Mouse (Mus musculus) liver, embryonic 14.5 days (tissue): Measurements from ENCODE around the gene Edem3. TPM values are rescaled to one million over a fixed set of nuclear protein-coding genes. Genes with fewer than 3 reads are reported as not detected.
A peak's percentile ranks its signal among the peaks of the same experiment; 100 is the strongest.
"Not testable (repeated sequence)": the region's sequence is repeated elsewhere in the genome, so short reads cannot be mapped to it uniquely, and the experiment has no call there.

Experiments
- ATAC-seq: fragments of 200-750 bp; cut with Nextera tagmentation; 2 replicates; pipeline ENCODE4 v1.8.0; 2017; ENCODE audit warnings: moderate number of reproducible peaks, mild to moderate bottlenecking, moderate library complexity; ENCODE audit not compliant: insufficient read depth
- DNase-seq, 3 experiments: peaks; one replicate each; pipeline ENCODE4 v3.0.0-alpha.2; 2012 to 2013; ENCODE audit warnings: low read depth in 3 of 3, low spot score in 3 of 3
- H3K27ac ChIP-seq: fragments of 300-500 bp; sonication (generic); 2 replicates; pipeline ENCODE4 v1.5.1; 2014; ENCODE audit warnings: moderate library complexity, mild to moderate bottlenecking, control low read depth, inconsistent platforms
- H3K27me3 ChIP-seq: fragments of 300-500 bp; sonication (generic); 2 replicates; pipeline ENCODE4 v1.6.1; 2014; ENCODE audit warnings: mild to moderate bottlenecking, low read length, moderate library complexity; ENCODE audit not compliant: control insufficient read depth, insufficient read depth
- H3K36me3 ChIP-seq: fragments of 300-500 bp; sonication (generic); replicated peaks from 2 replicates; pipeline ENCODE4 v1.6.1; 2014; ENCODE audit warnings: low read depth; ENCODE audit not compliant: control insufficient read depth, insufficient read depth
- H3K4me1 ChIP-seq, 2 experiments: fragments of 200-500 bp in 1 of 2; fragments of 300-500 bp in 1 of 2; sonication (generic) in 1 of 2; replicated peaks; 2 replicates each; pipeline ENCODE4 v1.6.1; 2012 to 2014; ENCODE audit warnings: antibody characterized with exemption in 1 of 2, inconsistent platforms in 1 of 2, low read length in 1 of 2; ENCODE audit not compliant: control insufficient read depth in 2 of 2, insufficient read depth in 2 of 2
- H3K4me2 ChIP-seq: fragments of 300-500 bp; sonication (generic); 2 replicates; pipeline ENCODE4 v1.6.1; 2014; ENCODE audit warnings: low read depth, mild to moderate bottlenecking, control low read depth, moderate library complexity
- H3K4me3 ChIP-seq, 2 experiments: fragments of 200-500 bp in 1 of 2; fragments of 300-500 bp in 1 of 2; sonication (generic) in 1 of 2; 2 replicates each; pipeline ENCODE4 v1.5.1; 2012 to 2014; ENCODE audit warnings: low read depth in 2 of 2, low read length in 2 of 2, mild to moderate bottlenecking in 2 of 2, control low read depth in 1 of 2, inconsistent platforms in 1 of 2, moderate library complexity in 1 of 2; ENCODE audit not compliant: insufficient read depth in 1 of 2
- H3K9ac ChIP-seq: fragments of 300-500 bp; sonication (generic); replicated peaks from 2 replicates; pipeline ENCODE4 v1.6.1; 2014; ENCODE audit warnings: mild to moderate bottlenecking, control low read depth, moderate library complexity
- H3K9me3 ChIP-seq: fragments of 300-500 bp; sonication (generic); 2 replicates; pipeline ENCODE4 v1.6.1; 2016; ENCODE audit warnings: low read length, mixed read lengths; ENCODE audit not compliant: control insufficient read depth
- CTCF ChIP-seq: IDR thresholded peaks from 2 replicates; pipeline ENCODE4 v1.5.1; 2016; ENCODE audit warnings: antibody characterized with exemption, low read depth, control low read depth
- EP300 ChIP-seq: IDR thresholded peaks from 2 replicates; pipeline ENCODE4 v1.6.1; 2016; ENCODE audit warnings: antibody characterized with exemption, low read depth
- WGBS: fragments of 180-500 bp; shearing (Covaris S2); extraction: QIAGEN DNeasy Blood & Tissue Kit; methylation state at CpG from one replicate; pipeline ENCODE4 v1.1.7; 2014; ENCODE audit not compliant: insufficient replicate concordance; 5-methylcytosine and 5-hydroxymethylcytosine counted together
- polyA plus RNA-seq, 2 experiments: library from polyadenylated mRNA; depleted of rRNA in 1 of 2; stranded (reverse) in 1 of 2; unstranded in 1 of 2; fragments of >200 nt; fragmentation: Nextera tagmentation in 1 of 2; extraction: Ambion mirVana in 1 of 2; gene quantifications; 2 replicates each; pipeline versions ENCODE4 v1.2.1 to v1.2.3; 2012 to 2014

Edem3 gene
- polyA plus RNA-seq, 2 experiments = 4.3 to 6.1 TPM

- H3K4me3 ChIP-seq = no peak overlapping the region
- H3K4me2 ChIP-seq = peak overlapping the region; percentile 34
- no peak overlapping the region for H3K9ac ChIP-seq
- TF ChIP-seq CTCF = no peak
- peak; percentile 86 for TF ChIP-seq EP300
- no peaks in the 10 kb centered on the region for H3K36me3 ChIP-seq
- no peaks in the 10 kb centered on the region for H3K27me3 ChIP-seq
- H3K9me3 ChIP-seq = no peaks in the 10 kb centered on the region
- no peak overlapping the region for H3K27ac ChIP-seq
- WGBS = 10% methylated on average over 7 of the region's 7 CpGs
- ATAC-seq = peak; percentile 95
- peak in 2 of 3 experiments; percentile 34 to 44 for DNase-seq
- peaks cover 10 to 12% of the 10 kb centered on the region in 2 experiments for H3K4me1 ChIP-seq
Measured at GRCm38 (mm10) chr1:151741199-151741621, 14.0 kb upstream of the Edem3 start.

- ATAC-seq, H3K9ac ChIP-seq, H3K27ac ChIP-seq, H3K27me3 ChIP-seq, H3K36me3 ChIP-seq, H3K4me3 ChIP-seq, DNase-seq, H3K4me2 ChIP-seq, H3K9me3 ChIP-seq: not testable (repeated sequence)
- WGBS = 83% methylated on average over 2 of the region's 2 CpGs
- H3K4me1 ChIP-seq = peaks cover 11 to 13% of the 10 kb centered on the region in 2 experiments
Measured at GRCm38 (mm10) chr1:151749894-151750293, 5.3 kb upstream of the Edem3 start.

GRCm38 (mm10) chr1:151752946-151753345 is 2.2 kb upstream of the Edem3 start:
- no peaks in the 10 kb centered on the region for H3K27me3 ChIP-seq
- peaks cover 17 to 18% of the 10 kb centered on the region in 2 experiments for H3K4me1 ChIP-seq
- H3K27ac ChIP-seq = no peak overlapping the region
- no peak overlapping the region for H3K9ac ChIP-seq
- no peaks in the 10 kb centered on the region for H3K9me3 ChIP-seq
- H3K4me2 ChIP-seq = no peak overlapping the region; the same call in 1 of the 2 replicates
- no peak for TF ChIP-seq CTCF
- TF ChIP-seq EP300 = no peak
- DNase-seq (no peak), ATAC-seq (no peak)
- no peaks in the 10 kb centered on the region for H3K36me3 ChIP-seq
- 62% methylated on average over 4 of the region's 4 CpGs for WGBS
- no peak overlapping the region for H3K4me3 ChIP-seq

- DNase-seq (no peak), ATAC-seq (no peak)
- H3K27ac ChIP-seq = no peak overlapping the region
- H3K9ac ChIP-seq = peak overlapping the region; percentile 59
- no peaks in the 10 kb centered on the region for H3K36me3 ChIP-seq
- no peaks in the 10 kb centered on the region for H3K9me3 ChIP-seq
- no peaks in the 10 kb centered on the region for H3K27me3 ChIP-seq
- H3K4me1 ChIP-seq = peaks cover 20 to 22% of the 10 kb centered on the region in 2 experiments
- H3K4me3 ChIP-seq = peak overlapping the region; percentile 66 to 99; a peak in 2 of 4 replicates
- WGBS = 14% methylated on average over 8 of the region's 8 CpGs
- 0 out of 2 replicates have a peak, but pooled peaks have one; percentile 2 for TF ChIP-seq EP300
- TF ChIP-seq CTCF = no peak
- peak overlapping the region; percentile 85 for H3K4me2 ChIP-seq
Measured at GRCm38 (mm10) chr1:151753374-151753929, 1.7 kb upstream of the Edem3 start.

GRCm38 (mm10) chr1:151754028-151754489 is 1.1 kb upstream of the Edem3 start:
- H3K4me3 ChIP-seq = peak overlapping the region; percentile 66 to 99
- TF ChIP-seq EP300 (peak; percentile 28; the same call in 1 of the 2 replicates), CTCF (no peak)
- DNase-seq (no peak), ATAC-seq (no peak)
- 7% methylated on average over 10 of the region's 10 CpGs for WGBS
- H3K27ac ChIP-seq = peak overlapping the region; percentile 56
- peak overlapping the region; percentile 85 for H3K4me2 ChIP-seq
- peaks cover 20 to 22% of the 10 kb centered on the region in 2 experiments for H3K4me1 ChIP-seq
- no peaks in the 10 kb centered on the region for H3K36me3 ChIP-seq
- H3K27me3 ChIP-seq = no peaks in the 10 kb centered on the region
- no peaks in the 10 kb centered on the region for H3K9me3 ChIP-seq
- peak overlapping the region; percentile 59 for H3K9ac ChIP-seq
